11 mouse cellular contexts compared by ENCODE assay signal in the genomic region with DNA sequence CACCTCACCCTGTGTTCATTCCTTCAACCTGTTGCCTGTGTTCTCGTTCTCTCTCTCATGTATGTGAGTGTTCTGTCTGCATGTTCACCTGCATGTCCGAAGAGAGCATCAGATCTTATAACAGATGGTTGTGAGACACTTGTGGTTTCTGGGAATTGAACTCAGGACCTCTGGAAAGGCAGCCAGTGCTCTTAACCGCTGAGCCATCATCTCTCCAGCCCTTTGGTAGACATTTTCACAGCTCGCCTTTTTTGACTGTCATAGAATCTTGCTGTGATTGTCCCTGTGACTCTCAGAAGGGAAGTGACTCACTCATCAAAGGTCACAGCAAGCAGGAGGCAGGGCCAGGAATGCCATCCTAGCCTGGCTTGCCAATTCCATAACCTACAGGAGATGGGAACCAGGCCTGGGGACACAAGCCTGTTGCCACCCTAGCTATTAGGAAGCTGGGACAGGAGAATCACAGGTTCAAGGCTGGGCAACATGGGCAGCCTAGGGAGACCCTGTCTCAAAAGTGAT. TPM values are rescaled to one million over a fixed set of nuclear protein-coding genes. Genes with fewer than 3 reads are reported as not detected.
DNase-seq lines count a peak whose midpoint lies in the region; ATAC-seq and TF ChIP-seq lines count a peak whose summit lies in the region.
"Had no signal": no experiment of that assay in that cellular context is flagged by ENCODE, and none has a peak within 500 bp of the region (broad histone marks: within the 10 kb centered on the region; RNA-seq: fewer than 3 reads in every experiment).

No protein-coding gene starts in this region.

- 86% methylated on average over 4 of the region's 4 CpGs for WGBS in lung, embryonic 14.5 days

- no peak overlapping the region for H3K9ac ChIP-seq in lung, embryonic 14.5 days
- H3K9ac ChIP-seq: stomach, embryonic 15.5 days had no signal

- H3K79me2 ChIP-seq in myocyte (ENCODE audit: control insufficient read depth, insufficient read depth): peaks cover 6% of the 10 kb centered on the region

- no peak for TF ChIP-seq CTCF in lung, embryonic 14.5 days (IDR thresholded peaks at IDR 0.05; ENCODE audit: low read depth)

- H3K9me3 ChIP-seq in lung, embryonic 14.5 days (ENCODE audit: low read depth, low read length): no peaks in the 10 kb centered on the region
- H3K9me3 ChIP-seq: neural tube, embryonic 13.5 days; stomach, embryonic 15.5 days had no signal

- TF ChIP-seq POLR2A in myocyte (IDR thresholded peaks at IDR 0.05; ENCODE audit: insufficient read length, low read depth): no peak

- no peak overlapping the region for H3K4me3 ChIP-seq in lung, embryonic 14.5 days (ENCODE audit: low read depth, low read length)
- H3K4me3 ChIP-seq in myocyte: no peak overlapping the region

- H3K4me1 ChIP-seq in lung, embryonic 14.5 days (ENCODE audit: insufficient read depth): peaks cover 15% of the 10 kb centered on the region

- no peak overlapping the region for H3K27ac ChIP-seq in lung, embryonic 14.5 days (ENCODE audit: low read depth)
- H3K27ac ChIP-seq: neural tube, embryonic 13.5 days; stomach, embryonic 15.5 days had no signal

- DNase-seq in heart, adult 11 months: peak; percentile 88
- DNase-seq in heart, adult 9 months (ENCODE audit: low spot score in 2 of 2): no peak
- no peak for DNase-seq in lung, embryonic 14.5 days
- DNase-seq in lung, postnatal 25 days (ENCODE audit: low spot score): no peak
- DNase-seq in adrenal gland, postnatal 14 days: peak; percentile 68
- no peak for DNase-seq in left cerebral cortex, postnatal 14 days (ENCODE audit: low spot score in 2 of 2)
- DNase-seq: gastrocnemius, postnatal 14 days; right cerebral cortex, adult 18-20 months had no signal

- H3ac ChIP-seq in myocyte (ENCODE audit: control insufficient read depth, insufficient read length): no peak overlapping the region

- intact Hi-C loops in left cerebral cortex, postnatal 14 days (cut with DNase I): no loop called here

- H3K36me3 ChIP-seq in lung, embryonic 14.5 days (ENCODE audit: insufficient read depth): peaks cover 15% of the 10 kb centered on the region
- H3K36me3 ChIP-seq in myocyte (ENCODE audit: control insufficient read depth, insufficient read depth): no peaks in the 10 kb centered on the region

- H3K4me2 ChIP-seq in lung, embryonic 14.5 days: peak overlapping the region; percentile 89; the same call in 1 of the 2 replicates
- peak overlapping the region; percentile 12 for H3K4me2 ChIP-seq in myocyte (ENCODE audit: low read depth)

- no peak for ATAC-seq in lung, embryonic 14.5 days (ENCODE audit: insufficient read depth)

- no peaks in the 10 kb centered on the region for H3K27me3 ChIP-seq in lung, embryonic 14.5 days (ENCODE audit: insufficient read depth, low read length)
- no peaks in the 10 kb centered on the region for H3K27me3 ChIP-seq in myocyte (ENCODE audit: control insufficient read depth, insufficient read depth, insufficient read length)
- H3K27me3 ChIP-seq: neural tube, embryonic 13.5 days; stomach, embryonic 15.5 days had no signal

TF ChIP-seq in myocyte, 11 proteins besides CTCF, POLR2A, EP300 and RAD21:
- no peak for TF ChIP-seq TCF3 (IDR thresholded peaks at IDR 0.05; ENCODE audit: insufficient read length, low read depth)
- no peak for TF ChIP-seq TCF12 (IDR thresholded peaks at IDR 0.05; ENCODE audit: insufficient read depth, poor library complexity, severe bottlenecking)
- TF ChIP-seq MYOD1 (IDR thresholded peaks at IDR 0.05; ENCODE audit: control insufficient read depth in 1 of 3, insufficient read length in 2 of 3, low read depth in 2 of 3): no peak
- no peak for TF ChIP-seq SRF (IDR thresholded peaks at IDR 0.05; ENCODE audit: control insufficient read depth, insufficient read length, low read depth)
- no peak for TF ChIP-seq POLR2AphosphoS2 (IDR thresholded peaks at IDR 0.05; ENCODE audit: insufficient read length, low read depth)
- no peak for TF ChIP-seq CEBPB (IDR thresholded peaks at IDR 0.05; ENCODE audit: insufficient read depth, poor library complexity, severe bottlenecking)
- no peak for TF ChIP-seq MAX (IDR thresholded peaks at IDR 0.05; ENCODE audit: low read depth)
- TF ChIP-seq USF1 (IDR thresholded peaks at IDR 0.05; ENCODE audit: low read depth): no peak
- TF ChIP-seq E2F4 (IDR thresholded peaks at IDR 0.05; ENCODE audit: insufficient read depth): no peak
- TF ChIP-seq REST (IDR thresholded peaks at IDR 0.05; ENCODE audit: insufficient read depth, insufficient read length): no peak
- no peak for TF ChIP-seq MYOG (IDR thresholded peaks at IDR 0.05; ENCODE audit: control insufficient read depth in 1 of 3, insufficient read depth in 1 of 3, insufficient read length in 2 of 3, low read depth in 2 of 3)

RNA-seq across cellular contexts. Expression of a gene that starts 2.5 kb away (rescaled TPM):
- polyA plus RNA-seq in lung, embryonic 14.5 days (2014; fragmentation: Nextera tagmentation; extraction: Ambion mirVana): 49.4 and 53.6 TPM in 2 replicates
- 73.2 and 73.8 TPM in 2 replicates for total RNA-seq in adrenal gland, postnatal 14 days (2021)
- polyA plus RNA-seq in myocyte (2012; fragmentation: generic; extraction: Trizol): 27.3 TPM
- total RNA-seq in left cerebral cortex, postnatal 14 days (2021): 10 to 100 TPM; 39.7 to 45.2 TPM

RNA-seq across cellular contexts. Expression of a gene that starts 5.9 kb away (rescaled TPM):
- 153 and 164 TPM in 2 replicates for polyA plus RNA-seq in lung, embryonic 14.5 days (2014; fragmentation: Nextera tagmentation; extraction: Ambion mirVana)
- total RNA-seq in adrenal gland, postnatal 14 days (2021): 53.9 and 60.2 TPM in 2 replicates
- polyA plus RNA-seq in myocyte (2012; fragmentation: generic; extraction: Trizol): 42.1 TPM
- total RNA-seq in left cerebral cortex, postnatal 14 days (2021): 1 to 10 TPM; 3.6 to 3.8 TPM

RNA-seq across cellular contexts. Expression of a gene that starts 29.7 kb away (rescaled TPM):
- 52.0 and 56.7 TPM in 2 replicates for polyA plus RNA-seq in lung, embryonic 14.5 days (2014; fragmentation: Nextera tagmentation; extraction: Ambion mirVana)
- 24.4 and 27.2 TPM in 2 replicates for total RNA-seq in adrenal gland, postnatal 14 days (2021)
- polyA plus RNA-seq in myocyte (2012; fragmentation: generic; extraction: Trizol): 3.4 TPM
- total RNA-seq in left cerebral cortex, postnatal 14 days (2021): 100 to 1,000 TPM; 191 to 243 TPM

Comparison
In these comparisons a context has a peak if more than half of its experiments do, and no peak if none do; other contexts are left out.
1. DNase-seq: peak in heart, adult 11 months (single experiment) and adrenal gland, postnatal 14 days (single experiment); none in heart, adult 9 months (0 of 2), lung, embryonic 14.5 days (single experiment), lung, postnatal 25 days (single experiment) and left cerebral cortex, postnatal 14 days (0 of 2).
2. RNA of a gene that starts 5.9 kb away (total RNA-seq): 53.9 to 60.2 TPM in adrenal gland, postnatal 14 days; 3.6 to 3.8 TPM in left cerebral cortex, postnatal 14 days; every median in the first group is over 10 times any median in the second.